Mouse (Mus musculus) ES-E14 (cell line): ENCODE data around the gene Uchl4. TPM values are rescaled to one million over a fixed set of nuclear protein-coding genes. Genes with fewer than 3 reads are reported as not detected.

Experiments
- DNase-seq: peaks from one replicate; pipeline ENCODE4 v3.0.0-alpha.2; 2013; ENCODE audit warnings: low read depth, low spot score
- H3K27ac ChIP-seq: 2 replicates; pipeline ENCODE4 v1.5.1; 2012; ENCODE audit warnings: low read depth, mild to moderate bottlenecking, low read length, moderate library complexity, mixed read lengths; ENCODE audit not compliant: poor library complexity, insufficient read depth, severe bottlenecking
- H3K36me3 ChIP-seq: 2 replicates; pipeline ENCODE4 v1.6.1; 2012; ENCODE audit warnings: mild to moderate bottlenecking, low read length, moderate library complexity, mixed read lengths; ENCODE audit not compliant: control insufficient read depth, poor library complexity, insufficient read depth, severe bottlenecking
- H3K4me1 ChIP-seq, 2 experiments: fragments of 150-350 bp in 1 of 2; sonication (generic) in 1 of 2; 2 replicates each; pipeline ENCODE4 v1.6.1; 2012; ENCODE audit warnings: low read length in 2 of 2, mild to moderate bottlenecking in 1 of 2, mixed read lengths in 1 of 2; ENCODE audit not compliant: control insufficient read depth in 2 of 2, insufficient read depth in 2 of 2, poor library complexity in 1 of 2
- H3K4me3 ChIP-seq, 2 experiments: fragments of 150-350 bp in 1 of 2; sonication (generic) in 1 of 2; 2 replicates each; pipeline ENCODE4 v1.5.1; 2012; ENCODE audit warnings: low read length in 2 of 2, low read depth in 1 of 2, mild to moderate bottlenecking in 1 of 2, mixed read lengths in 1 of 2; ENCODE audit not compliant: insufficient read depth in 1 of 2, poor library complexity in 1 of 2, severe bottlenecking in 1 of 2
- H3K9ac ChIP-seq: 2 replicates; pipeline ENCODE4 v1.6.1; 2012; ENCODE audit warnings: low read depth, mild to moderate bottlenecking, low read length, mixed read lengths; ENCODE audit not compliant: poor library complexity, insufficient read depth, severe bottlenecking
- H3K9me3 ChIP-seq: fragments of 150-350 bp; sonication (generic); 2 replicates; pipeline ENCODE4 v1.6.1; 2012; ENCODE audit warnings: low read depth, mild to moderate bottlenecking, low read length; ENCODE audit not compliant: control insufficient read depth, insufficient read depth
- CHD2 ChIP-seq: IDR thresholded peaks from 2 replicates; pipeline ENCODE4 v1.6.1; 2014; ENCODE audit warnings: mild to moderate bottlenecking, low read depth, low read length, inconsistent platforms
- HCFC1 ChIP-seq: IDR thresholded peaks from 2 replicates; pipeline ENCODE4 v1.6.1; 2012; ENCODE audit warnings: low read length, inconsistent platforms, borderline replicate concordance; ENCODE audit not compliant: insufficient read depth
- MAFK ChIP-seq: IDR thresholded peaks from 2 replicates; pipeline ENCODE4 v1.6.1; 2014; ENCODE audit warnings: mild to moderate bottlenecking, low read depth, low read length, inconsistent platforms; ENCODE audit not compliant: insufficient read depth
- ZC3H11A ChIP-seq: IDR thresholded peaks from 2 replicates; pipeline ENCODE4 v1.6.1; 2012; ENCODE audit warnings: low read depth, mild to moderate bottlenecking, inconsistent platforms, low read length, borderline replicate concordance
- ZNF384 ChIP-seq: IDR thresholded peaks from 2 replicates; pipeline ENCODE4 v1.6.1; 2012; ENCODE audit warnings: low read depth, low read length, inconsistent platforms
- in situ Hi-C, 2 experiments: fragments of 600-800 bp; cut with MboI; formaldehyde crosslinking; loops; one replicate each; pipeline ENCODE4 v1.15.1; 2025; ENCODE audit warnings: low sequenced_read_pairs in 2 of 2, inconsistent platforms in 1 of 2; ENCODE audit not compliant: unreplicated experiment in 2 of 2
- total RNA-seq: library from RNA; depleted of rRNA; stranded (reverse); fragments of 300-350 nt; gene quantifications from 2 replicates; pipeline ENCODE4 v1.2.3, GENCODE M21; 2012; rRNA removed

Uchl4 gene
- total RNA-seq, 1 experiment: 0.54 TPM

- Histone ChIP-seq H3K9me3 (no peaks in the 10 kb centered on the region), H3K9ac (peak overlapping the region; percentile 99), H3K4me1 (peaks cover 0 to 2% of the 10 kb centered on the region in 2 experiments; a peak in 3 of 4 replicates), H3K4me3 (peak overlapping the region; percentile 75 to 82), H3K36me3 (peaks cover 6% of the 10 kb centered on the region), H3K27ac (peak overlapping the region; percentile 43; the same call in 1 of the 2 replicates)
- in situ Hi-C loops: no loop called here
- DNase-seq: no peak
- TF ChIP-seq MAFK: no peak
- TF ChIP-seq ZC3H11A: no peak
- no peak for TF ChIP-seq ZNF384
- TF ChIP-seq HCFC1: no peak
- TF ChIP-seq CHD2: no peak
These were observed 47.5 kb downstream of the Uchl4 start for GRCm38 (mm10) chr9:64282404-64282987.

Other genes starting within 250 kb of the Uchl4 start
- 6.8 and 8.7 TPM in 2 replicates for gene Smad6, start 213.1 kb upstream of the Uchl4 start, total RNA-seq
- 1.5 and 2.3 TPM in 2 replicates for gene Lctl, start 118.1 kb upstream of the Uchl4 start, total RNA-seq
- 99.2 and 151 TPM in 2 replicates for gene Zwilch, start 62.1 kb upstream of the Uchl4 start, total RNA-seq
- gene Rpl4, start 61.8 kb upstream of the Uchl4 start, total RNA-seq: 1,251 and 1,343 TPM in 2 replicates
- 9.6 and 17.1 TPM in 2 replicates for gene Snapc5, start 55.9 kb upstream of the Uchl4 start, total RNA-seq
- gene Map2k1, start 18.4 kb downstream of the Uchl4 start, total RNA-seq: 62.1 and 73.0 TPM in 2 replicates
- gene Tipin, start 46.4 kb downstream of the Uchl4 start, total RNA-seq: 133 and 195 TPM in 2 replicates
- gene Dis3l, start 106.1 kb downstream of the Uchl4 start, total RNA-seq: 10.1 and 11.2 TPM in 2 replicates
- gene Megf11, start 150.4 kb downstream of the Uchl4 start, total RNA-seq: 7.5 and 12.5 TPM in 2 replicates